Mouse (Mus musculus) liver, postnatal 0 days (tissue): ENCODE results near the gene Sytl4. TPM values are rescaled to one million over a fixed set of nuclear protein-coding genes. Genes with fewer than 3 reads are reported as not detected.

Experiments
- ATAC-seq: fragments of 200-750 bp; cut with Nextera tagmentation; 2 replicates; pipeline ENCODE4 v1.8.0; 2017; ENCODE audit warnings: mild to moderate bottlenecking, moderate library complexity
- DNase-seq: peaks from one replicate; pipeline ENCODE4 v3.0.0-alpha.2; 2016
- H3K27ac ChIP-seq: fragments of 300-500 bp; sonication (generic); 2 replicates; pipeline ENCODE4 v1.5.1; 2014; ENCODE audit warnings: antibody characterized with exemption, moderate library complexity, mild to moderate bottlenecking, low read depth
- H3K27me3 ChIP-seq: fragments of 300-500 bp; sonication (generic); 2 replicates; pipeline ENCODE4 v1.6.1; 2014; ENCODE audit warnings: low read length, control low read depth, mixed read lengths; ENCODE audit not compliant: insufficient read depth
- H3K36me3 ChIP-seq: fragments of 300-500 bp; sonication (generic); replicated peaks from 2 replicates; pipeline ENCODE4 v1.6.1; 2014; ENCODE audit warnings: mild to moderate bottlenecking, control low read depth, low read length, moderate library complexity, mixed read lengths; ENCODE audit not compliant: insufficient read depth
- H3K4me1 ChIP-seq: fragments of 300-500 bp; sonication (generic); 2 replicates; pipeline ENCODE4 v1.6.1; 2014; ENCODE audit warnings: antibody characterized with exemption, mild to moderate bottlenecking, control low read depth; ENCODE audit not compliant: insufficient read depth
- H3K4me2 ChIP-seq: fragments of 300-500 bp; sonication (generic); 2 replicates; pipeline ENCODE4 v1.6.1; 2014; ENCODE audit warnings: low read depth, mild to moderate bottlenecking, low read length, moderate library complexity, mixed read lengths
- H3K4me3 ChIP-seq: fragments of 300-500 bp; sonication (generic); 2 replicates; pipeline ENCODE4 v1.5.1; 2014; ENCODE audit warnings: low read depth, low read length
- H3K9ac ChIP-seq: fragments of 300-500 bp; sonication (generic); replicated peaks from 2 replicates; pipeline ENCODE4 v1.6.1; 2014; ENCODE audit warnings: mild to moderate bottlenecking, moderate library complexity
- H3K9me3 ChIP-seq: fragments of 300-500 bp; sonication (generic); 2 replicates; pipeline ENCODE4 v1.6.1; 2016; ENCODE audit warnings: mild to moderate bottlenecking, control low read depth, low read length, mixed read lengths
- CTCF ChIP-seq: sonication (generic); IDR thresholded peaks from 2 replicates; pipeline ENCODE4 v1.5.1; 2016; ENCODE audit warnings: antibody characterized with exemption, low read depth
- EP300 ChIP-seq: IDR thresholded peaks from 2 replicates; pipeline ENCODE4 v1.6.1; 2016; ENCODE audit warnings: antibody characterized with exemption, low read depth, mild to moderate bottlenecking
- WGBS: fragments of 180-500 bp; shearing (Covaris S2); extraction: QIAGEN DNeasy Blood & Tissue Kit; methylation state at CpG from one replicate; pipeline ENCODE4 v1.1.7; 2014; ENCODE audit not compliant: insufficient replicate concordance; 5-methylcytosine and 5-hydroxymethylcytosine counted together
- polyA plus RNA-seq: library from polyadenylated mRNA; unstranded; fragments of >200 nt; fragmentation: Nextera tagmentation; extraction: Ambion mirVana; gene quantifications from 2 replicates; pipeline ENCODE4 v1.2.1, GENCODE M21; 2015

Sytl4 gene
- polyA plus RNA-seq, 1 experiment from 2014 or later: 1.3 TPM

GRCm38 (mm10) chrX:133954661-133955060, 27.0 kb downstream of the Sytl4 start:
- TF ChIP-seq EP300 (no peak), CTCF (no peak)
- no peak for ATAC-seq
- 69% methylated on average over 7 of the region's 7 CpGs for WGBS

GRCm38 (mm10) chrX:133947427-133947826, 34.2 kb downstream of the Sytl4 start:
- 35% methylated on average over 3 of the region's 3 CpGs for WGBS

More at GRCm38 (mm10) chrX:133954661-133955060, 27.0 kb downstream of the Sytl4 start:
- no peak for DNase-seq
- no peak overlapping the region for H3K9ac ChIP-seq
- no peak overlapping the region for H3K4me3 ChIP-seq
- H3K9me3 ChIP-seq: no peaks in the 10 kb centered on the region
- no peaks in the 10 kb centered on the region for H3K36me3 ChIP-seq
- H3K4me1 ChIP-seq: no peaks in the 10 kb centered on the region
- no peak overlapping the region for H3K27ac ChIP-seq
- no peak overlapping the region for H3K4me2 ChIP-seq
- no peaks in the 10 kb centered on the region for H3K27me3 ChIP-seq

GRCm38 (mm10) chrX:133939561-133939960, 42.1 kb downstream of the Sytl4 start:
- no peak overlapping the region for H3K27ac ChIP-seq
- no peak overlapping the region for H3K4me2 ChIP-seq
- H3K9ac ChIP-seq: no peak overlapping the region
- H3K36me3 ChIP-seq: no peaks in the 10 kb centered on the region
- TF ChIP-seq CTCF (no peak), EP300 (no peak)
- DNase-seq: no peak
- no peak for ATAC-seq
- no peaks in the 10 kb centered on the region for H3K4me1 ChIP-seq
- no peak overlapping the region for H3K4me3 ChIP-seq
- no peaks in the 10 kb centered on the region for H3K9me3 ChIP-seq
- 50% methylated on average over 1 of the region's 1 CpGs for WGBS
- no peaks in the 10 kb centered on the region for H3K27me3 ChIP-seq

More at GRCm38 (mm10) chrX:133947427-133947826, 34.2 kb downstream of the Sytl4 start:
- no peak overlapping the region for H3K27ac ChIP-seq
- no peak overlapping the region for H3K4me2 ChIP-seq
- no peak for TF ChIP-seq EP300
- peak; percentile 86 for TF ChIP-seq CTCF
- H3K4me1 ChIP-seq: no peaks in the 10 kb centered on the region
- no peaks in the 10 kb centered on the region for H3K27me3 ChIP-seq
- no peaks in the 10 kb centered on the region for H3K9me3 ChIP-seq
- ATAC-seq: peak; percentile 51; the same call in 1 of the 2 replicates
- H3K9ac ChIP-seq: no peak overlapping the region
- DNase-seq: peak; percentile 33
- no peak overlapping the region for H3K4me3 ChIP-seq
- no peaks in the 10 kb centered on the region for H3K36me3 ChIP-seq

- DNase-seq: no peak
- 61% methylated on average over 4 of the region's 4 CpGs for WGBS
- Histone ChIP-seq H3K4me3 (no peak overlapping the region), H3K4me1 (no peaks in the 10 kb centered on the region), H3K27me3 (no peaks in the 10 kb centered on the region), H3K27ac (no peak overlapping the region), H3K36me3 (no peaks in the 10 kb centered on the region), H3K4me2 (no peak overlapping the region), H3K9me3 (no peaks in the 10 kb centered on the region), H3K9ac (no peak overlapping the region)
- no peak for ATAC-seq
- TF ChIP-seq CTCF (no peak), EP300 (no peak)
These were observed 44.9 kb downstream of the Sytl4 start for GRCm38 (mm10) chrX:133936605-133937225.

GRCm38 (mm10) chrX:133931302-133932013, 50.2 kb downstream of the Sytl4 start:
- Histone ChIP-seq H3K4me2 (no peak overlapping the region), H3K4me1 (no peaks in the 10 kb centered on the region), H3K27me3 (peaks cover 3% of the 10 kb centered on the region; the same call in 1 of the 2 replicates), H3K27ac (no peak overlapping the region), H3K36me3 (no peaks in the 10 kb centered on the region), H3K4me3 (no peak overlapping the region), H3K9me3 (no peaks in the 10 kb centered on the region), H3K9ac (no peak overlapping the region)
- TF ChIP-seq CTCF: peak; percentile 63
- no peak for TF ChIP-seq EP300
- DNase-seq: peak; percentile 13
- ATAC-seq: no peak
- 54% methylated on average over 12 of the region's 12 CpGs for WGBS

- no peak overlapping the region for H3K9ac ChIP-seq
- H3K9me3 ChIP-seq: no peaks in the 10 kb centered on the region
- no peak overlapping the region for H3K4me3 ChIP-seq
- no peak overlapping the region for H3K4me2 ChIP-seq
- H3K27me3 ChIP-seq: peaks cover 3% of the 10 kb centered on the region; the same call in 1 of the 2 replicates
- H3K4me1 ChIP-seq: no peaks in the 10 kb centered on the region
- 59% methylated on average over 5 of the region's 5 CpGs for WGBS
- ATAC-seq: no peak
- no peaks in the 10 kb centered on the region for H3K36me3 ChIP-seq
- no peak overlapping the region for H3K27ac ChIP-seq
- TF ChIP-seq CTCF: no peak
- no peak for TF ChIP-seq EP300
- DNase-seq: no peak
These were observed 54.9 kb downstream of the Sytl4 start for GRCm38 (mm10) chrX:133926760-133927159.
